Mouse (Mus musculus) forebrain, embryonic 15.5 days (tissue): ENCODE data around the gene Spata2. TPM values are rescaled to one million over a fixed set of nuclear protein-coding genes. Genes with fewer than 3 reads are reported as not detected.
A peak's percentile ranks its signal among the peaks of the same experiment; 100 is the strongest.

Experiments
- ATAC-seq: fragments of 200-750 bp; cut with Nextera tagmentation; replicated peaks from 2 replicates; pipeline ENCODE4 v1.8.0; 2017; ENCODE audit warnings: mild to moderate bottlenecking, moderate TSS enrichment, moderate library complexity
- H3K27ac ChIP-seq: fragments of 300-500 bp; sonication (generic); replicated peaks from 2 replicates; pipeline ENCODE4 v1.5.1; 2015; ENCODE audit warnings: mild to moderate bottlenecking, inconsistent platforms
- H3K27me3 ChIP-seq: fragments of 300-500 bp; sonication (generic); 2 replicates; pipeline ENCODE4 v1.6.1; 2015; ENCODE audit warnings: inconsistent platforms
- H3K36me3 ChIP-seq: fragments of 300-500 bp; sonication (generic); 2 replicates; pipeline ENCODE4 v1.6.1; 2015; ENCODE audit warnings: mild to moderate bottlenecking, inconsistent platforms
- H3K4me1 ChIP-seq: fragments of 300-500 bp; sonication (generic); 2 replicates; pipeline ENCODE4 v1.6.1; 2015; ENCODE audit warnings: inconsistent platforms
- H3K4me2 ChIP-seq: fragments of 300-500 bp; sonication (generic); replicated peaks from 2 replicates; pipeline ENCODE4 v1.6.1; 2015; ENCODE audit warnings: mild to moderate bottlenecking, inconsistent platforms
- H3K4me3 ChIP-seq: fragments of 300-500 bp; sonication (generic); 2 replicates; pipeline ENCODE4 v1.5.1; 2015; ENCODE audit warnings: mild to moderate bottlenecking, inconsistent platforms
- H3K9ac ChIP-seq: fragments of 300-500 bp; sonication (generic); replicated peaks from 2 replicates; pipeline ENCODE4 v1.6.1; 2015; ENCODE audit warnings: mild to moderate bottlenecking, inconsistent platforms
- H3K9me3 ChIP-seq: fragments of 300-500 bp; sonication (generic); 2 replicates; pipeline ENCODE4 v1.6.1; 2016; ENCODE audit warnings: inconsistent platforms
- WGBS: fragments of 180-500 bp; shearing (Covaris S2); methylation state at CpG from one replicate; pipeline ENCODE4 v1.1.7; 2015; ENCODE audit warnings: mixed read lengths; 5-methylcytosine and 5-hydroxymethylcytosine counted together
- polyA plus RNA-seq: library from polyadenylated mRNA; unstranded; fragments of >200 nt; fragmentation: Nextera tagmentation; extraction: Ambion mirVana; gene quantifications from 2 replicates; pipeline ENCODE4 v1.2.1, GENCODE M21; 2015

Gene Spata2
- polyA plus RNA-seq, 1 experiment from 2014 or later = 32.6 TPM

- H3K9me3 ChIP-seq = no peaks in the 10 kb centered on the region
- no peaks in the 10 kb centered on the region for H3K27me3 ChIP-seq
- peaks cover 42% of the 10 kb centered on the region for H3K36me3 ChIP-seq
- no peak for ATAC-seq
- no peak overlapping the region for H3K27ac ChIP-seq
- no peak overlapping the region for H3K4me2 ChIP-seq
- no peak overlapping the region for H3K4me3 ChIP-seq
- H3K4me1 ChIP-seq = peaks cover 43% of the 10 kb centered on the region
- WGBS = 96% methylated on average over 10 of the region's 10 CpGs
- H3K9ac ChIP-seq = no peak overlapping the region
These were observed 14.0 kb upstream of the Spata2 start for GRCm38 (mm10) chr2:167506546-167507260.

GRCm38 (mm10) chr2:167505127-167505526 lies 12.4 kb upstream of the Spata2 start:
- WGBS = 89% methylated on average over 3 of the region's 3 CpGs
- H3K4me3 ChIP-seq = no peak overlapping the region
- H3K27ac ChIP-seq = no peak overlapping the region
- H3K9me3 ChIP-seq = no peaks in the 10 kb centered on the region
- no peak for ATAC-seq
- peaks cover 28% of the 10 kb centered on the region for H3K36me3 ChIP-seq
- H3K4me2 ChIP-seq = peak overlapping the region; percentile 76
- no peaks in the 10 kb centered on the region for H3K27me3 ChIP-seq
- H3K4me1 ChIP-seq = peaks cover 43% of the 10 kb centered on the region
- no peak overlapping the region for H3K9ac ChIP-seq

GRCm38 (mm10) chr2:167503896-167504349 lies 11.2 kb upstream of the Spata2 start:
- peaks cover 18% of the 10 kb centered on the region for H3K36me3 ChIP-seq
- H3K27ac ChIP-seq = peak overlapping the region; percentile 90
- H3K4me1 ChIP-seq = peaks cover 43% of the 10 kb centered on the region
- no peaks in the 10 kb centered on the region for H3K9me3 ChIP-seq
- peak overlapping the region; percentile 92 for H3K9ac ChIP-seq
- peak overlapping the region; percentile 76 for H3K4me2 ChIP-seq
- 0% methylated on average over 32 of the region's 32 CpGs for WGBS
- no peaks in the 10 kb centered on the region for H3K27me3 ChIP-seq
- peak overlapping the region; percentile 99 for H3K4me3 ChIP-seq
- peak; percentile 32 for ATAC-seq

- Histone ChIP-seq H3K4me3 (peak overlapping the region; percentile 99), H3K9me3 (no peaks in the 10 kb centered on the region), H3K27me3 (no peaks in the 10 kb centered on the region), H3K36me3 (peaks cover 13% of the 10 kb centered on the region), H3K4me1 (peaks cover 43% of the 10 kb centered on the region), H3K27ac (peak overlapping the region; percentile 90), H3K9ac (peak overlapping the region; percentile 92), H3K4me2 (peak overlapping the region; percentile 76)
- ATAC-seq = peak; percentile 90
- under 1% methylated on average over 73 of the region's 85 CpGs for WGBS
These were observed 10.7 kb upstream of the Spata2 start for GRCm38 (mm10) chr2:167503253-167503895.

GRCm38 (mm10) chr2:167502554-167503252 lies 10.0 kb upstream of the Spata2 start:
- peaks cover 42% of the 10 kb centered on the region for H3K4me1 ChIP-seq
- H3K9ac ChIP-seq = no peak overlapping the region
- no peaks in the 10 kb centered on the region for H3K9me3 ChIP-seq
- peak overlapping the region; percentile 90 for H3K27ac ChIP-seq
- peak overlapping the region; percentile 76 for H3K4me2 ChIP-seq
- peak; percentile 7; the same call in 1 of the 2 replicates for ATAC-seq
- no peaks in the 10 kb centered on the region for H3K27me3 ChIP-seq
- 55% methylated on average over 13 of the region's 13 CpGs for WGBS
- peak overlapping the region; percentile 99 for H3K4me3 ChIP-seq
- H3K36me3 ChIP-seq = peaks cover 8% of the 10 kb centered on the region

- Histone ChIP-seq H3K9me3 (no peaks in the 10 kb centered on the region), H3K27ac (no peak overlapping the region), H3K27me3 (no peaks in the 10 kb centered on the region), H3K4me1 (peaks cover 8% of the 10 kb centered on the region; the same call in 1 of the 2 replicates), H3K4me3 (no peak overlapping the region), H3K36me3 (no peaks in the 10 kb centered on the region), H3K9ac (no peak overlapping the region), H3K4me2 (no peak overlapping the region)
- no peak for ATAC-seq
- WGBS = 70% methylated on average over 5 of the region's 5 CpGs
These were observed 4.6 kb upstream of the Spata2 start for GRCm38 (mm10) chr2:167497272-167497671.

DNA sequence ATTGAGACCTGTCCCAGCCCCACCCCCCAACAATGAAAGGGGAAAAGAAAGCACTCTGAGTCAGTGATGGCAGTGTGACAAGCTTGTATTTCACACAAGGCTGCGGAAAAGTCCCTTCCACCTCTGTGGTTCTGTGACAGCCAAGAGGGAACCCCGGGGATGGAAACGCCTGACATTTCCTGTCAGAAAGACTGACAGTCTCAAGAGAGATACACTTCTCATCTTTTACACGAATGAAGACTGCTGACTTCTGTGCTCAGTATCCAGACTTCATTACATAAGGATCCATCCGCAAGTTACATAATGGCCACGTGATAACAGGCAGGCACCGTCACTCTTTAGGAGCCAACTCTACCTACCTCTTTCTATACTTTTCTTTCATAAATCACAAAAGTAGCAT lies 3.8 kb upstream of the Spata2 start:
- WGBS = 89% methylated on average over 7 of the region's 7 CpGs
- H3K27ac ChIP-seq = no peak overlapping the region
- no peaks in the 10 kb centered on the region for H3K27me3 ChIP-seq
- H3K9me3 ChIP-seq = no peaks in the 10 kb centered on the region
- H3K9ac ChIP-seq = no peak overlapping the region
- H3K4me2 ChIP-seq = no peak overlapping the region
- H3K4me3 ChIP-seq = no peak overlapping the region
- no peaks in the 10 kb centered on the region for H3K36me3 ChIP-seq
- no peak for ATAC-seq
- peaks cover 15% of the 10 kb centered on the region for H3K4me1 ChIP-seq

DNA sequence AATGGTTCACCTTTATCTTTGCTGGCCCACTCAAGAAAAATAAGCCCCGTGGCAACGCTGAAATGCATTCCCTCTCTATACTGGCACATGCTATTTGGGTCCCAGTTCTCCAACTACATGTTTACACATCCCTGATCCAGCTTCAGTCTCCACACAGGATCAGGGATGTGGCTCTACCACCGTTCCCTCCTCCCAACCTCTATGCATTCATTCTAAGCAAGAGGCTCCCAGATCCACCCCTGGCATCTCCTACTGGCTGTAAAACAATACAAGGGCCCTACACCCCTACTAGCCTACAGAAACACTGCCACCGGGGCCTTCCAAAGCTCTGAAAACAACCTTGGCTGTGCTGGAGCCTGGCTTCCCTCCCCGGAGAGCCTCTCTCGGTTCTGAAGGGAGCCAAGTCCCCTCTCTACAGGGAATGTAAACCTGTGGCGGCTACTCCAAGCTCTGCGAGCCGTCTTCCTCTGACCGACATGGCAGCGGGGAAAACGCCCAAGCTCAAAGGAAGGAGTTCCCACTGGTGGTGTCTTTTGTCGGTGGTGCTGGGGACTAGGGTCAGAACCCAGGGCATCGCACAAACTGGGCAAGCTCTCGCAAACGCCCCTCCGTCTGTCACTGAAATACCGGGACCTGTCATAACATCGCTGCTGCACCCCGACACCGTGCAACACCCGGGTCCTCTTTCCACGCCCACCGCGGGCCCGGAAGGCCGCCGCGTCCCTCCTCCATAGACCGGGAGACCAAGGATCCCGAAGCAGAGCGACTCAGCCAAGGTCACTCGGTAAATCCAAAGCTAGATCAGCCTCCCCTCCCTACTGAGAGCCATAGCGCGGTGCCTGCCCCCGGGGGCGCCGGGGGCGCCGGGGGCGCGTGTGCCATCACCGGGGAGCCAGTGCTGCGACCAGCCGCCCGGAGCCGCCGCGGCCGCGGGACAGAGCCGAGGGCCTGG lies 654 bp downstream of the Spata2 start, which contains the start of gene Rnf114:
TSS of gene Rnf114 (plus strand) at position 889 of the 952 bp plus-strand sequence.
- peak within 1 kb of the TSS; percentile 94 for H3K4me2 ChIP-seq
- peak within 1 kb of the TSS; percentile 87 for H3K4me3 ChIP-seq
- H3K36me3 ChIP-seq = no peaks in the 10 kb centered on the region
- 3% methylated on average over 52 of the region's 52 CpGs for WGBS
- ATAC-seq = no peak; the same call in 1 of the 2 replicates
- H3K27ac ChIP-seq = peak within 1 kb of the TSS; percentile 98
- no peaks in the 10 kb centered on the region for H3K9me3 ChIP-seq
- H3K4me1 ChIP-seq = peaks cover 34% of the 10 kb centered on the region
- H3K27me3 ChIP-seq = no peaks in the 10 kb centered on the region
- peak within 1 kb of the TSS; percentile 93 for H3K9ac ChIP-seq

GRCm38 (mm10) chr2:167490813-167491525 lies 1.7 kb downstream of the Spata2 start:
- H3K4me1 ChIP-seq = peaks cover 43% of the 10 kb centered on the region
- no peak for ATAC-seq
- H3K4me2 ChIP-seq = peak overlapping the region; percentile 94
- peak overlapping the region; percentile 93 for H3K9ac ChIP-seq
- H3K27ac ChIP-seq = peak overlapping the region; percentile 98
- H3K36me3 ChIP-seq = no peaks in the 10 kb centered on the region
- peak overlapping the region; percentile 87 for H3K4me3 ChIP-seq
- WGBS = 65% methylated on average over 4 of the region's 4 CpGs
- no peaks in the 10 kb centered on the region for H3K27me3 ChIP-seq
- no peaks in the 10 kb centered on the region for H3K9me3 ChIP-seq

DNA sequence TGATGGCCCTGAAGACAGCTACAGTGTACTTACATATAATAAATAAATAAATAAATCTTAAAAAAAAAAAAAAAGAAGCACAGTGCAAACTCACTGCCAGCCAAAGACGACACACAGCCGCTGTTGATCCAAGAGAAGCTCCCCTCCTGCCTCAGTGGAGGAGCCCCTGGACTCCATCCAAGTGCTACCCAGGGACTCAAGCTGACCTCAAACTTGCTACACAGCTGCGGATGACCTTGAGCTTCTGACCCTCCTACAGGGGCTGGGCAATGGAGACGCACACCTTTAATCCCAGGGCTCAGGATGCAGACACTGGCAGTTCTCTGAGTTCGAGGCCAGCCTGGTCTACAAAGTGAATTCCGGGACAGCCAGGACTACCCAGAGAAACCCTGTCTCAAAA lies 4.7 kb downstream of the Spata2 start:
- Histone ChIP-seq H3K9me3 (no peaks in the 10 kb centered on the region), H3K4me3 (no peak overlapping the region), H3K4me2 (no peak overlapping the region), H3K4me1 (peaks cover 47% of the 10 kb centered on the region), H3K9ac (no peak overlapping the region), H3K27ac (no peak overlapping the region), H3K27me3 (no peaks in the 10 kb centered on the region), H3K36me3 (peaks cover 15% of the 10 kb centered on the region)
- no peak for ATAC-seq
- WGBS = 89% methylated on average over 6 of the region's 6 CpGs

DNA sequence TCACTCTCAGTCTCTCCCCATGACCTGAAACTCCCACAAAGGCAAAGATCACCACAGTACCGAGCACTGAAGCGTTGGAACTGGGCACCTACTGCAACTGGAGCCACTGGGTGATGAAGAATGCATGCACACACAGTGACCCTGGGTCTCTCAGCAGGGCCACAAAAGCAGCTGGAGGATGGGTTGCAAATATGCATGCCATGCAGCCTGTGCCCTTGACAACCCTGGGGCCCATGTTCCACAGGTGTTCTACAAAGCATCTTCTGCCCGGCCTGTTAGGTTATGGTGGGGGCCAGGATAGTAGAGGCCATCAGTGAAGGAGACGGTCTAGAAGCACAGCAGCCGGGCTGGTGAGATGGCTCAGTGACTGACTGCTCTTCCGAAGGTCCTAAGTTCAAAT lies 5.1 kb downstream of the Spata2 start:
- H3K36me3 ChIP-seq = peaks cover 19% of the 10 kb centered on the region
- 97% methylated on average over 6 of the region's 6 CpGs for WGBS
- peaks cover 47% of the 10 kb centered on the region for H3K4me1 ChIP-seq
- H3K4me2 ChIP-seq = no peak overlapping the region
- no peak overlapping the region for H3K9ac ChIP-seq
- no peak for ATAC-seq
- no peaks in the 10 kb centered on the region for H3K9me3 ChIP-seq
- no peak overlapping the region for H3K4me3 ChIP-seq
- H3K27me3 ChIP-seq = no peaks in the 10 kb centered on the region
- H3K27ac ChIP-seq = no peak overlapping the region
